Mouse (Mus musculus): Measurements from ENCODE around the gene Plekhg6. TPM values are rescaled to one million over a fixed set of nuclear protein-coding genes. Genes with fewer than 3 reads are reported as not detected.

The Plekhg6 gene
- polyA plus RNA-seq, 1 experiment from 2014 or later, result 0.47 TPM

- Histone ChIP-seq H3K4me2 (replicated peaks) (peak overlapping the region; percentile 65), H3K4me3 (peak overlapping the region; percentile 35), H3K9ac (no peak overlapping the region), H3K9me3 (no peaks in the 10 kb centered on the region), H3K4me1 (peaks cover 25% of the 10 kb centered on the region), H3K36me3 (no peaks in the 10 kb centered on the region), H3K27me3 (peaks cover 63% of the 10 kb centered on the region), H3K27ac (no peak overlapping the region)
- ATAC-seq (ENCODE audit: insufficient number of reproducible peaks, insufficient read depth, low FRiP score, low TSS enrichment), result no peak
- 4% methylated on average over 9 of the region's 9 CpGs for WGBS
Measured at GRCm38 (mm10) chr6:125379781-125380180, 812 bp downstream of the Plekhg6 start.

GRCm38 (mm10) chr6:125378621-125379020 lies 2.0 kb downstream of the Plekhg6 start:
- Histone ChIP-seq H3K9ac (peak overlapping the region; percentile 8; the same call in 1 of the 2 replicates), H3K4me2 (replicated peaks) (no peak overlapping the region), H3K4me3 (no peak overlapping the region), H3K27me3 (peaks cover 63% of the 10 kb centered on the region), H3K36me3 (no peaks in the 10 kb centered on the region), H3K4me1 (peaks cover 25% of the 10 kb centered on the region), H3K9me3 (no peaks in the 10 kb centered on the region), H3K27ac (no peak overlapping the region)
- ATAC-seq (ENCODE audit: insufficient number of reproducible peaks, insufficient read depth, low FRiP score, low TSS enrichment), result no peak
- WGBS, result 11% methylated on average over 6 of the region's 6 CpGs

- WGBS, result 36% methylated on average over 16 of the region's 16 CpGs
- no peaks in the 10 kb centered on the region for H3K36me3 ChIP-seq
- no peak overlapping the region for H3K4me2 ChIP-seq (replicated peaks)
- H3K4me3 ChIP-seq, result no peak overlapping the region
- H3K9ac ChIP-seq, result peak overlapping the region; percentile 8; the same call in 1 of the 2 replicates
- H3K9me3 ChIP-seq, result no peaks in the 10 kb centered on the region
- H3K27me3 ChIP-seq, result peaks cover 63% of the 10 kb centered on the region
- ATAC-seq (ENCODE audit: insufficient number of reproducible peaks, insufficient read depth, low FRiP score, low TSS enrichment), result no peak
- H3K27ac ChIP-seq, result no peak overlapping the region; the same call in 1 of the 2 replicates
- peaks cover 25% of the 10 kb centered on the region for H3K4me1 ChIP-seq
Measured at GRCm38 (mm10) chr6:125377582-125378451, 2.8 kb downstream of the Plekhg6 start.

GRCm38 (mm10) chr6:125377042-125377441 lies 3.6 kb downstream of the Plekhg6 start:
- no peak overlapping the region for H3K27ac ChIP-seq
- ATAC-seq (ENCODE audit: insufficient number of reproducible peaks, insufficient read depth, low FRiP score, low TSS enrichment), result no peak
- H3K9ac ChIP-seq, result no peak overlapping the region
- H3K27me3 ChIP-seq, result peaks cover 57% of the 10 kb centered on the region
- no peak overlapping the region for H3K4me3 ChIP-seq
- H3K9me3 ChIP-seq, result no peaks in the 10 kb centered on the region
- no peak overlapping the region for H3K4me2 ChIP-seq (replicated peaks)
- 45% methylated on average over 6 of the region's 6 CpGs for WGBS
- H3K4me1 ChIP-seq, result peaks cover 25% of the 10 kb centered on the region
- H3K36me3 ChIP-seq, result no peaks in the 10 kb centered on the region

GRCm38 (mm10) chr6:125367758-125368371 lies 12.7 kb downstream of the Plekhg6 start:
- Histone ChIP-seq H3K27me3 (peaks cover 10% of the 10 kb centered on the region; the same call in 1 of the 2 replicates), H3K4me2 (replicated peaks) (no peak overlapping the region), H3K9me3 (no peaks in the 10 kb centered on the region), H3K4me1 (peaks cover 26% of the 10 kb centered on the region), H3K27ac (peak overlapping the region; percentile 30; the same call in 1 of the 2 replicates), H3K4me3 (no peak overlapping the region), H3K36me3 (no peaks in the 10 kb centered on the region), H3K9ac (no peak overlapping the region)
- no peak for ATAC-seq (ENCODE audit: insufficient number of reproducible peaks, insufficient read depth, low FRiP score, low TSS enrichment)
- 55% methylated on average over 4 of the region's 4 CpGs for WGBS

- no peak for ATAC-seq (ENCODE audit: insufficient number of reproducible peaks, insufficient read depth, low FRiP score, low TSS enrichment)
- 72% methylated on average over 1 of the region's 1 CpGs for WGBS
- H3K4me2 ChIP-seq (replicated peaks), result no peak overlapping the region
- H3K9me3 ChIP-seq, result no peaks in the 10 kb centered on the region
- no peak overlapping the region for H3K4me3 ChIP-seq
- peaks cover 13% of the 10 kb centered on the region for H3K36me3 ChIP-seq
- no peak overlapping the region for H3K27ac ChIP-seq
- peaks cover 33% of the 10 kb centered on the region for H3K4me1 ChIP-seq
- H3K9ac ChIP-seq, result no peak overlapping the region
- H3K27me3 ChIP-seq, result peaks cover 24% of the 10 kb centered on the region; the same call in 1 of the 2 replicates
Measured at GRCm38 (mm10) chr6:125366133-125366532, 14.5 kb downstream of the Plekhg6 start.

- H3K9ac ChIP-seq, result no peak overlapping the region
- no peak overlapping the region for H3K4me2 ChIP-seq (replicated peaks)
- no peak overlapping the region for H3K27ac ChIP-seq
- 85% methylated on average over 5 of the region's 5 CpGs for WGBS
- H3K36me3 ChIP-seq, result peaks cover 20% of the 10 kb centered on the region
- ATAC-seq (ENCODE audit: insufficient number of reproducible peaks, insufficient read depth, low FRiP score, low TSS enrichment), result no peak
- H3K4me1 ChIP-seq, result peaks cover 33% of the 10 kb centered on the region
- no peak overlapping the region for H3K4me3 ChIP-seq
- H3K9me3 ChIP-seq, result no peaks in the 10 kb centered on the region
- H3K27me3 ChIP-seq, result peaks cover 27% of the 10 kb centered on the region; the same call in 1 of the 2 replicates
Measured at GRCm38 (mm10) chr6:125365522-125365921, 15.1 kb downstream of the Plekhg6 start.

- Histone ChIP-seq H3K9me3 (no peaks in the 10 kb centered on the region), H3K4me2 (replicated peaks) (no peak overlapping the region), H3K27me3 (peaks cover 29% of the 10 kb centered on the region; the same call in 1 of the 2 replicates), H3K4me3 (no peak overlapping the region), H3K4me1 (peaks cover 33% of the 10 kb centered on the region), H3K27ac (no peak overlapping the region), H3K9ac (no peak overlapping the region), H3K36me3 (peaks cover 28% of the 10 kb centered on the region)
- 4% methylated on average over 8 of the region's 8 CpGs for WGBS
- no peak for ATAC-seq (ENCODE audit: insufficient number of reproducible peaks, insufficient read depth, low FRiP score, low TSS enrichment)
Measured at GRCm38 (mm10) chr6:125364448-125364847, 16.1 kb downstream of the Plekhg6 start.

GRCm38 (mm10) chr6:125363451-125364242 lies 16.9 kb downstream of the Plekhg6 start:
- H3K4me3 ChIP-seq, result 0 out of 2 replicates have a peak overlapping the region, but pooled peaks have one; percentile 9
- peaks cover 29% of the 10 kb centered on the region; the same call in 1 of the 2 replicates for H3K27me3 ChIP-seq
- H3K27ac ChIP-seq, result no peak overlapping the region
- WGBS, result 9% methylated on average over 23 of the region's 23 CpGs
- H3K9ac ChIP-seq, result no peak overlapping the region
- peak overlapping the region; percentile 38 for H3K4me2 ChIP-seq (replicated peaks)
- H3K9me3 ChIP-seq, result no peaks in the 10 kb centered on the region
- H3K36me3 ChIP-seq, result peaks cover 35% of the 10 kb centered on the region
- H3K4me1 ChIP-seq, result peaks cover 33% of the 10 kb centered on the region
- no peak for ATAC-seq (ENCODE audit: insufficient number of reproducible peaks, insufficient read depth, low FRiP score, low TSS enrichment)

GRCm38 (mm10) chr6:125363021-125363420 lies 17.6 kb downstream of the Plekhg6 start:
- Histone ChIP-seq H3K36me3 (peaks cover 41% of the 10 kb centered on the region), H3K4me1 (peaks cover 30% of the 10 kb centered on the region), H3K4me2 (replicated peaks) (peak overlapping the region; percentile 38), H3K4me3 (no peak overlapping the region), H3K27ac (no peak overlapping the region), H3K9ac (no peak overlapping the region), H3K27me3 (peaks cover 29% of the 10 kb centered on the region; the same call in 1 of the 2 replicates), H3K9me3 (no peaks in the 10 kb centered on the region)
- no peak for ATAC-seq (ENCODE audit: insufficient number of reproducible peaks, insufficient read depth, low FRiP score, low TSS enrichment)
- WGBS, result 16% methylated on average over 15 of the region's 15 CpGs
